Mouse (Mus musculus): Measurements from ENCODE around the gene Plppr2. TPM values are rescaled to one million over a fixed set of nuclear protein-coding genes. Genes with fewer than 3 reads are reported as not detected.
A peak's percentile ranks its signal among the peaks of the same experiment; 100 is the strongest.

Gene Plppr2
- total RNA-seq, 2 experiments from 2014 or later: 1.5 to 2.0 TPM

DNA sequence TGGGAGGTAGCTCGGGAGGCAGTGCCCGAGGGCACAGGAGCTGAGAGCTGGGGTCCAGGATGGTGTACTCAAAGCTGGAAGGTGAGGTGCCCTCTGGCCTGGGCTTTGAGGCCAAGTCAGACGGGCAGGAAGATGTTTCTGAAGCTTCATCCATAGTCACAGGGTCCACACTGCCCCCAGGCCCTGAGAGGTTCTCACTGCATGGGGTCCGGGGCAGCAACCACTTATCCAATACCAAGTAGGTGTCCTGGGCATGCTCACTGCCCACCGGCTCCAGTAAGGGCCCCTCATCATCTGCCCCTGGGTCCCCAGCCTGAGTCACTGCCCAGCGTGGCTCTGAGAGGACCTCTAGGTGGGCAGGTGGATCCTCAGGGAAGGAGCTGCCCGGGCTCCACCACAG, 22.4 kb downstream of the Plppr2 start:
- intact Hi-C loops (cut with DNase I): no loop called here
- no peak for DNase-seq (ENCODE audit: low spot score)

DNA sequence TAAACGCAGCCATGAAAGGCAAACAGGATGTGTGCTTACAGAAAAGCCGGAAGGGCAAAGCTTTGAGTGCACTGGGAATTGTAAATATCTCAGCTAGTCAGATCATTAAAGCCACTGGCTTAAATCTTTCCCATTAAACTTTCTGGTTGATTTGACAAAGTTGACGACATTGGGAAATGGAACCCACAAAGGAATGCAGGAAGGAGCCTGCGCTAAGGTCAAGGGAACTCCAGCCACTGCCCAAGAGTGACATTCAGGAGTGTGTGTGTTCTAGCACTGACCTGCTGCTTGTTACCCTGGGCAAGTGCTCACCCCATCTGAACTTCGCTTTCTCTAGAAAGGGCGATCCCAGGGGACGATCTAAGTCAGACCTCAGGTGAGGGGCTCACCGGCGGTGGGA, 23.3 kb downstream of the Plppr2 start:
- intact Hi-C loops (cut with DNase I): no loop called here
- no peak for DNase-seq (ENCODE audit: low spot score)

DNA sequence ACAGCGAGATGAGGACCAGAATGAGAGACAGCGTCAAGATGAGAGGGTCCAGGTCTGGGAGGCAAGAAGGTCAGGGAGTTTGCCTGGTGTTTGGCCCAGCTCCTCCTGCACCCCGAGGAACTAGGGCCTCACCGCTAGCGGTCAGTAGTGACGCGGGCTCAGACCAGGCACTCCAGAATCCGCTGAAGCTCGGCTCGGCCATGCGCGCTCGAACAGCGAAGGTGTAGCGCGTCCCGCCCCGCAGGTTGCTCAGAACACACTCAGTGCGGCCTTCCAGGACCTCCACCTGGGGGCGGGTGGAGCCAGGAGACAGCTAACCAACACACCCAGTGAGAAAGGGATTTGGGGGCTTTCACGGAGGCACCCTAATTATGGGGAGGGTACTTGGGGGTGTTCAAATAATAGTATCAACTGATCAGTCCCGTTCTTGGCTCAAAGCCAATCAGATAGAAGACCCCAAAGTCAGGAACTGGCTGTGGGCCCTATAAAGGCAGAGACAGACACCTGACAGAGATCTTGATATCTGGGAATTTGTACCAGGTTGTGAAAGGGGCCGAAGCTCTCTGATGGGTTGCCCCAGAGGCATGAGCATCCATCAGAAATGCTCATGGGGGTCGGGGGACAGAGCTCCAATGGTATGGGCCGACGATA, 23.9 kb downstream of the Plppr2 start:
- no peak for DNase-seq (ENCODE audit: low spot score)
- intact Hi-C loops (cut with DNase I): no loop called here

DNA sequence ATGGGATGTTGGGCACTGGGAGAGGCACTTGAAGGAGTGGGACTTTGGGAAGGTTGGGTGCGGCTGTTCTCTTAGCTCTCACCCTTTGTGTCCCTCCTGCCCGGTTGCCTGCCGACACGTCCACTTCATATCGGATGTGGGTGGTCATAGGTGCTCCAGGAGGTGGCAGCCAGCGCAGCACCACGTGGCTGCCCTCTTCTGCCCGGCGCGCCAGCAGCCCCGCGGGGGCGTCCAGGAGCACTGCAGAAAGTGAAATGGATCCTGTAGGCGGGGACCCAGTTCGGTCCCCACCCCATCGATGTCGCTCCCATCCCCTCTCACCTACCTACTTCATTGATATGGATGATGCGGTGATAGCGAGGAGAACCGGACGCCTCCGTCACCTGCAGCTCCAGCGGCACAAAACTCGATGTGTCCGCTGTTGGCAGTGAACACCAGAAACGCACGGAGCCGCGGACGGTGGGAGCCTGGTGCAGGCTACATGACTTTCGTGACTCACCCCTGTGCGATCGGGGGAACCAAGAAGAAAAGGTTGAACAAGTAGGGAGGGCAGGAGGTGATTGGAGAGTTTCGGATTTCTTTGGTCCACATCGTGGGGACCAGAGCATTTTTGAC, 24.6 kb downstream of the Plppr2 start:
- no peak for DNase-seq (ENCODE audit: low spot score)
- intact Hi-C loops (cut with DNase I): no loop called here

DNA sequence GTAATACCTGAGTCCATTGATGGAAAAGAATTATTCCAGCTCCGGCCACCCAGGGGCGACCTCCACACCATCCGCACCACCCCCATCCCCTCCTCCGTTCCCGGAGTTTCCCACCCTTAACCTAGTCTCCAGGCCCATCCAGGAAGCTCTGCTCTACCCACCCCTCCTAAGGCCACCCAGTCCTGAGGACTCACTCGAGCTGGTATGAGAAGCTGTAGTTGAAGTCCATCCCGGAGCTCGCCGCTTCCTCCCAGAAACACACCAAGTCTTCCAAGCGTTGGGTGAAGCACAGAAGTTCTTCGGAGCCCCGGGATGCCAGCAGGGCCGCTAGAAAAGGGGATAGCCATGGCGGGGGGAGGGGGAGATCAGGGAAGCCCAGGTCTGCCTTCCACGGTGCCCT, 25.2 kb downstream of the Plppr2 start:
- intact Hi-C loops (cut with DNase I): no loop called here
- DNase-seq (ENCODE audit: low spot score): no peak

DNA sequence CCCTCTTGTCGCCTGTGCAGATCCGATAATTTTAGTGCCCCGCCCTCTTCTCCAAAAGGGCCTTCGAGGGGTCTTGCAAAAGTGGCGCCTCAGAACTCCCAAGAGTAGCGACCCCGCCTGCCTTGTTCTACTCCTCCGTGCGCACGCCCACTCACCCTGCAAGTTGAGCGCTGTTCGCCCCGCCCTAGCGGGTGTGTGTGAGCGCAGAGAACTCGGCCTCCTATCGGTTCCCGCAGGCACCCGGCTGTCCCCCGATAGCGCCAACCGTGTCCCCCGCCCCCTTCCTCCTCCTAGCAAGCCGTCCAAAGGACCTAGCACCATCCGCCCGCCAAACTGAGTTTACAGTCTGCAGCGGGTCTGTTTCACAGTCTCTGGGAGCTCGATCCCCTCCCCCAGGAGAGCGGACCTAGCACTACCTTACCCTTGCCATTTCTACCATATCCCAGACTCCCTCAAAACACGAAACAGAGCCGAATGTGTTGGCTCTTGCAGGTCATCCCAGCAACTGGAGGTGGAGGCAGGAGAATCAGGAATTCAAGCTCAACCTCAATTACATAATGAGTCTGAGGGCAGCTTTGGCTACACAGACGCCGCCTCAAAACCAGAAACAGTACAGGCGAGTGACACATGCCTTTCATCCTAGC, 25.7 kb downstream of the Plppr2 start:
- peak; percentile 52 for DNase-seq (ENCODE audit: low spot score)
- intact Hi-C loops (cut with DNase I): no loop called here

DNA sequence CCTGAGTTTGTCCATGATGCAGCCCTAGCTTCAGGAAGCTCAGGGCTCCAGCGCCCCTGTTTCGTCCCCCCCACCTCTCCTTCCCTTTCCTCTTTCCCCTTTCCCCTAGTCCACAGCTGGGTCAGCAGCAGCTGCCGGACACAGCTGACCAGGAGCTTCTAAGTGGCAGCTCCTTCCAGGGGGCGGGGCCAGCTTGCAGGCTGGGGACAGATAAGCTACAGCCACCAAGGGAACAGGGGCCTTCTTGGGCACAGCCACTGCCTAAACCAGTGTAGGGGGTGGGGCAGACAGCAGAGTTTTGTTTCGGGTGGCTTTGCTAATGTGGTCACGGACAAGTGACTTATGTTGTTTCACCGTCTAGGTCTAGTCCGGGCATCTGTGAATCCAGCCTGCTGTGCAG, 26.6 kb downstream of the Plppr2 start, which contains the start of gene Epor:
Gene Epor (minus strand): TSS at position 90 of the 400 bp plus-strand sequence.
- DNase-seq (ENCODE audit: low spot score): peak; percentile 53
- intact Hi-C loops (cut with DNase I): no loop called here

DNA sequence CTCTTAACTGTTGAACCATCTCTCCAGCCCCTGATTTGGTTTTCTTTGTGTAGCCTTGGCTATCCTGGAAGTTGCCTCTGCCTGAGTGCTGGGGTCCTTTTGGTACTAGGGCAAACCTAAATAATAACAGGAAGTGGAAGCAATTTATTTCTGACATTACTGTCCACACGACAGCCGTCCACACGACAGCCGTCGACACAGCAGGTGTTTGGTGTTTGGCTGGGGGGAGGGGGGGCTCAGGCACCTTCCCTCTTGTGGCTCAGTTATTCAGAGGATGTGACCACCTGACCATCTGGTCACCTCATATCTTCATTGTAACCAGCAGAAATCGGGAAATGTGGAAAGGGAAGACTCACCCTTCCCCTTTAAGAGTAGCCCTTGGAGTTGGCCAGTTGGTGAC, 32.0 kb downstream of the Plppr2 start:
- intact Hi-C loops (cut with DNase I): no loop called here
- DNase-seq (ENCODE audit: low spot score): no peak

DNA sequence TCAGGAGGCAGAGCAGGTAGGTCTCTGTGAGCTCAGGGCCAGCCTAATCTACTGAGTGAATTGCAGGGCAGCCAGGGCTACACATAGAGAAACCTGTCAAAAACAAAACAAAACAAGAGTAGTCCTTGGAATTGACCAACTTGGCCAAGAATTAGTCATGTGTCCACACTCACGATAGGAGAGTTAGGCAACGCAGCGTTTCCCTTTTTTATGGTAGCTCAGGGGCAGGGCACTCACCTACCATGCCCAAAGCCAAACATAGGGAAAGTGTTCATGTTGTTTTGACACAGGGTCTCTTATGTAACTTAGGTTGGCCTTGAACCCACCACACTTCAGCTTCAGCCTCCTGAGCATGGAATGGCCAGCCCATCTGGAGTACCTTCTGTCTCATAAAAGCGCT, 32.5 kb downstream of the Plppr2 start:
- no peak for DNase-seq (ENCODE audit: low spot score)
- intact Hi-C loops (cut with DNase I): no loop called here

DNA sequence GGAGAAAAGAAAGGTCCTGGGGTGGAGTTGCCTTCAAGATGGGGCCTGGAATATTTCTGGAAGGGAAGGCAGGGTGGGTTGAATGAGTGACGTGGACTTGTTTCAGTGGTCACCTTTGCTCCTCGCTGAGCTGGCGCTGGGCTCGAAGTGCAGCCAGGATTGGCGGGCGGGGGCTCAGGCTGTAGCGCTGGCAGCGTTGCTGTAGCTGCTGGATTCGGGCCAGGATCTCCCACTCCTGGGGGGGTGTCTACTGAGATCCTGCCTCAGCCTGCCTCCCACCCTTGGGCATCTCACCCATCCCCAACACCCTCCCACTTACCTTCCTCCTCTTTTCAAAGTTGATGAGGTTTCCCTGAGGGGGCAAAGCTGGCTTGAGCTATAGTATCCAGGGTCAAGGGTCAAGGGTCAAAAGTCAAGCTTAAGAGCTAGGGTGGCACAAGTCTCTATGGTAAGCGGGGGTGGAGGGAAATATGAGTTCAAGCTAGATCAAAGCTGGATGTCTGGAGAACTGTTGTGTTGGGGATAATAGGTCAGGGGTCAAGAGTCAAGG, 39.9 kb downstream of the Plppr2 start:
- DNase-seq (ENCODE audit: low spot score): no peak
- intact Hi-C loops (cut with DNase I): loop anchor here (5.0 kb wide), 1 partner anchor 166 kb away; no protein-coding TSS in a partner anchor

DNA sequence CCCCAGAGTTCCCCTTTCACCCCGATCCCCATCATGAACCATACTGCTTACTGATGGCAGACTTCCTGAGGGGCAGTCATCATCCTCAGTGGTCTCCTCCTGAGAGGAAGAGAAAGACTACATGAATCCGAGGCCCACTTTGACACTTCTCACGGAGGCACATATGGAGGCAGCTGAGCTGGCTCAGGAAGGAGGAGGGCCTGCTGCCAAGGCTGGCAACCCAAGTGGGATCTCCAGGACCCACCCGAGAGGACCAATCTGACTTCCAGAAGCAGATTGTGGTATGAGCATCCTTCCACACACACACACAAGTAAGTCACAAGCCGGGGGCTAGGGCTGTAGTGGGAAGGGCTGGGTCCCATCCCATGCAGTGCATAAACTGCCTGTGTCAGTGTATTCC, 40.5 kb downstream of the Plppr2 start:
- intact Hi-C loops (cut with DNase I): loop anchor here (5.0 kb wide), 1 partner anchor 165 kb away; no protein-coding TSS in a partner anchor
- DNase-seq (ENCODE audit: low spot score): no peak

DNA sequence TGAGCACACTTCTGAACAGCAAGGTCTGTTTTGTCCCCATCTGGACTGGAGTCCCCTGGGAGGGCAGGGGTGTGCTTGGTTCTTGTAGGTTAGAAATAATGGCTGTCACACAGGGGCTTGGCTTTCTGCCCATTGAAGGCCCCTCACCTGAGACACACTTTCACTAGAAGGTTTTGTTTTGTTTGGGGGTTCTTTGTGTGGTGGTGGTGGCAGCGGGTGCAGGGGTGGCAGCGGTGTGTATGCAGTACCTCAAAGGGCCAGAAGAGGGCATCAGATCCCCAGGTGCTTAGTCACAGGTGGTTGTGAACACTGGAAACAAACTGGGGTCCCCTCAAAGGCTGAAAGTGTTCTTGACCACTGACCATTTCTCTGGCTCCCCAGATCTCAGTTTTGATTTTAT, 41.1 kb downstream of the Plppr2 start:
- no peak for DNase-seq (ENCODE audit: low spot score)
- intact Hi-C loops (cut with DNase I): loop anchor here (5.0 kb wide), 1 partner anchor 164 kb away; no protein-coding TSS in a partner anchor

DNA sequence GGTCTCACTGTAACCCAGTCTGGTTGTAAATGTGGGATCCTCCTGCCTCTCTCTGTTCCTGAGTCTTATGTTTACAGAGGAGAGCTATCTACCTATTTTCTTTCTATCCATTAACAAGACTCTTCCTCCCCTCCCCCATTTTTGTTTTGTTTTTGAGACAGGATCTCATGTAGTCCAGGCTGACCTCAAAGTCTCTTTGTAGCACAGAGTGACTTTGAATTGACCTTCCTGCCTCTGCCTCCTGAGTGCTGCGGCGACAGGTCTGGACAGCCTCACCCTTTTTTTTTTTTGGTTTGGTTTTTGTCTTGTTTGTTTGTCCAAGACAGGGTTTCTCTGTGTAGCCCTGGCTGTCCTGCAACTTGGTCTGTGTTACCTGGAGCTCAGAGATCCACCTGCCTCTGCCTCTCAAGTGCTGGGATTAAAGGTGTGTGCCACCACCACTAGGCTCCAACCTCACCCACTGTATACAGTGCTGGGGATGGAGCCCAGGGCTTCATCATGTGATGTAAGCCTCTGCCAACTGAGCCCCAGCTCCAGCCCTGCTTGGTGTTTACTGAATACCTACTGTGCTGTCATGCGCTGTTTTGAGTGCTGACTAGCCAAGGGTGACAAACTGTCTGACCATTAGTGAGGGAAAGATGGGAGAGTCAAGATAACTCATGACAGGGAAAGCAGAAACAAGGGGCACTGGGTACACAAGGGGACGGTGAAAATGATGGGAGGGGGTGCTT, 41.7 kb downstream of the Plppr2 start:
- no peak for DNase-seq (ENCODE audit: low spot score)
- intact Hi-C loops (cut with DNase I): loop anchor here (5.0 kb wide), 1 partner anchor 164 kb away; no protein-coding TSS in a partner anchor

DNA sequence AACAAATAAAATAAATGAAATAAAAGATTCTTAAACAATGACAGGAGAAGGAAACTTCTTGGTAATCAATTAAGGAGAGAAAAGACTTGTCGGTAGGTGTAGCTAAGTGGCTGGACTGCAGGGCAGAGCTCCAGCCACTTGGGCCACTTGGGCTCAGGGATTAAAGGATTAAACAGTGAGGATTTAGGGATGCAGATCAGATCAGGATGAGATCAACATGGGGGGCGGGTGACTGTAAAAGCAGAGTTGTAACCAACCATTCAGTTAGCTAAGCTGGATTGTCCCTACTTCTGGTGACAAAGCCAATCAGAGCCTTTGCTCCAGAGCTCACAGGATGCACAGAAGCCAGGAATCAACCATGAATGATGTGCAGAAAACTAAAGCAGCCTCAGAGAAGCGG, 47.1 kb downstream of the Plppr2 start:
- no peak for DNase-seq (ENCODE audit: low spot score)
- intact Hi-C loops (cut with DNase I): no loop called here

DNA sequence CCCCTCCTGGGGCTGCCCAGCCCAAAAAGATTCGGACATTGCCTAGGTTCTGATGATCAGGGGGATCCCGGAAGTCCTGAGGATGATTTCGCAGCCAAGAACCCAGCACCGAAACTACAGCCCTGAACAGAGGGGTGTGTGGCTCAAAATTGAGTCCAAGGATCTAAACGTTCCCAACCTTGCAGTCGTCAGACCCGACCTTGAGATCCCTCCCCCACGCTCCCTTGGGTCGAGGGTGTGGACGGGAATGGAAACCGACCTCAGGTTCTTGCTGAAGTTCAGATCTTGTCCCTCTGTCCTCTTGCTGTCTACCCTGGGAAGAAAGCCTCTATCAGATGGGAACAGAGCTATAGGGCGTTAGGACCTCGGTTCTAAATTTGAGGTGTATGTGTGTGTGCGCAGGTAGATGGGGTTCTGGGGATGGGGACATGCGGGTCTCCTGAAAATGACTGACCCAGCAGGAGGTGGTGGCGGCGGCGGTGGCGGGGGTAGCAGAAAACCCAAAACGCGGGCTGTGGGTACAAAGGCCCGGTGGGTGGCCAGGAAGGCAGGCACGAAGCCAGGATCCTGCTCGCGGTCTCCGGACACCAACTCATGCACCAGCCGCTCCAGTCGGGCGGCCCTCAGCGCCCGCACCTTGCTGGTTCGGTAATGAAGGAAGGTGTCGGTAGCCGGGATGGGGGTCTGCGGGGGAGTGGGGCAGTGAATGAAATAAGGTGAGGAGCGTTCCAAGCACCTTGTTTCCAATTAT, 50.9 kb downstream of the Plppr2 start:
- intact Hi-C loops (cut with DNase I): no loop called here

DNA sequence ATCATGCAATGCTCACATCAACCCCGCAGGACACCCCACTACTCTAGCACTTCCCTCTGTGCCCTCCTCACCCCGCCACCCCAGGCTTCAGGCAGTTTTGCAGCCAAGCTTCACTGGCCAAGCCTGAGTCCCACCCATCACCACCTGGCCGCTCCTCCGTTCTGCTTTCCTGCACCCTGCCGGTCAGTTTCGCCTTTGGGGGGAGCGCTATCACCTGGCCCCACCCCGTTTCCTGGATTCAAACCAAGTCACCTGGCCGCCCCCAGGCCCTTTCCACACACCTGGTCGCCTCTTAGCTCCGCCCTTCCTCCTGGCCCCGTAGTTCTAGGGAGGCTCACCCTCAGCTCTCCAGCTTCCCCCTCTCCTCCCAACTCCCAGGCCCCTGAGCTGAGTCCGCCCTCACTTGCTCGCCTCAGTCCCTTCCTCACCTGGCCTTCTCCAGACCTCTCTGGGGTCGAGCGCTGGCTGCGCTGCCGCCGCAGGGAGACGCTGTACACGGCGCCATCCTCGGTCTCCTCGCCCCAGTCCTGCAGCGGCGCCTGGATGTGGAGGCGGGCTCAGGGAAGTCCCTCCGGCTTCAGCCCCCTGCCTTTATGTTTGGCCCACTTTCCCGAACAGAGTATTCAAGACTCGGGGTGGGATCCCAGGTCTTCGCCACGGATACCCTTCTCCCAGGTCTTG, 51.7 kb downstream of the Plppr2 start:
- intact Hi-C loops (cut with DNase I): no loop called here
- no peak for DNase-seq (ENCODE audit: low spot score)

More for the DNA sequence above, 50.9 kb downstream of the Plppr2 start:
- DNase-seq (ENCODE audit: low spot score): no peak

DNA sequence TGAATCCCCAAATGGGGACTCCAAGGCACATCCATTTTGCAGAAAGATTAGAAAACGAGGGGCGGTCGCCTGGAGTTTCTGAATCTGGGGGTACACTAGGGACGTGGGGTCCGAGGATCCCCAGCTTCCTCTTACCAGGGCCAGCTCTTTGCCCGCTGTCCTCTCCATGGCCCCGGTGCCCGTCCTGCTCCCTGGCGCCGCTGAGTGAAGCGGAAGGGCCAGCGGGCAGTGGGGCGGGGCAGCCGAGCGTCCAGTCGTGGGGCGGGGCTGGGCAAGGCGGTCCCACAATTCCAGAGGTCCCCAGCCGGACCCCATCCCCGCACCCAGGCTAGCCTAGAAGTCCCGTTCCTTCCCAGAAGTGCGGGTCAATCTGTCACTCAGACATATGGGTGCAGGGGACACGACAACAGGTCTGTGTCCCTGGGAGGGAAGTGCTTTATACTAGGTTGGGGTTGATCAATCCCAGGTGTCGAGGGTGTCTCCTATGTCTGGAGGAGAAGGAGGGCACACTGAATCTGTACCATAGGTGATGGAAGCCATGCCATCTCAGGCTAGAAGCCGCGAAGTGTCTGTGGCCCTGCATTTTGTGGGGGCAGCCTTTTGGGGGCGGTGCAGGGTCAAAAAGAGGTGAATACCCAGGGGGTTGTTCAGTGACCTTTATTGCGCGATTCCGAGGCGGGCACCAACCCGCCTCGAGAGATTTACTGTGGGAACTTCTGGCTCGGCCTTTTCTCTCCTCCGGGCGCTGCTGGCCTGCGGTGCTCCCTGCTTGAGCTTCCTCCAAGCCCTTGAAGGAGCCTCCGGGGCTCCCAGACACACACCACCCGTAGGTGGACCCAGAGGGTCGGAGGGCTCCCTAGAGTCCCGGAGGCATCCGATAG, 52.6 kb downstream of the Plppr2 start, which contains the start of gene Rgl3:
Gene Rgl3 (minus strand): TSS at position 217 of the 881 bp plus-strand sequence.
- peak; percentile 24 for DNase-seq (ENCODE audit: low spot score)
- intact Hi-C loops (cut with DNase I): no loop called here

DNA sequence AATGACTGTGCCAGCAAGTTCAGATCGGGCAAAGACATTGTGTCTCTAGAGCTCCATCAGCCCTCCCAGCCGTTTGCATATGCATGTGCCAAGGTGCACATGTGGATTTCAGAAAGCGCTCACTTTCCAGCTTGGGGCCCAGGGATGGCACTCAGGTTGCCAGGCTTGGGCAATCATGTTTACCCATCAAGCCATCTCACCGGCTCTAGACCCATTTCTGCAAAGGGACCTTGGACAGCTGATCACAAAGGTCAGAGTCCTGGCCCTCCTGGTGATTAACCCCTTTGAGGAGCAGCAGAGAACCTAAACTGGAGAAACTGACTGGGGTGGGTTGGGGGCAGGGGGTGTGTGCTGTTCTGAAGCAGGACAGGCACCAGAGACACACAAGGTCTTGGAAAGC, 55.4 kb downstream of the Plppr2 start:
- DNase-seq (ENCODE audit: low spot score): no peak
- intact Hi-C loops (cut with DNase I): no loop called here

All from heart, postnatal 25 days (tissue).